Mouse (Mus musculus): ENCODE data around the gene Gja4. TPM values are rescaled to one million over a fixed set of nuclear protein-coding genes. Genes with fewer than 3 reads are reported as not detected.

Gene Gja4
- polyA plus RNA-seq, 1 experiment, result not detected

- Histone ChIP-seq H3K27ac (ENCODE audit: insufficient read depth, low read length) (no peak overlapping the region), H3K4me3 (ENCODE audit: insufficient read depth, low read length) (no peak overlapping the region), H3K4me1 (ENCODE audit: control insufficient read depth, insufficient read depth, low read length) (no peaks in the 10 kb centered on the region)
- TF ChIP-seq POLR2A (IDR thresholded peaks at IDR 0.05; ENCODE audit: low read depth, low read length), result no peak
- no peak for TF ChIP-seq CTCF (IDR thresholded peaks at IDR 0.05; ENCODE audit: borderline replicate concordance, insufficient read depth, low read length)
These were observed 27.5 kb upstream of the Gja4 start for GRCm38 (mm10) chr4:127341372-127341771.

GRCm38 (mm10) chr4:127337668-127338067 lies 23.8 kb upstream of the Gja4 start:
- Histone ChIP-seq H3K4me3 (ENCODE audit: insufficient read depth, low read length) (no peak overlapping the region), H3K4me1 (ENCODE audit: control insufficient read depth, insufficient read depth, low read length) (peaks cover 3% of the 10 kb centered on the region; the same call in 1 of the 2 replicates), H3K27ac (ENCODE audit: insufficient read depth, low read length) (no peak overlapping the region)
- TF ChIP-seq CTCF (IDR thresholded peaks at IDR 0.05; ENCODE audit: borderline replicate concordance, insufficient read depth, low read length) (no peak), POLR2A (IDR thresholded peaks at IDR 0.05; ENCODE audit: low read depth, low read length) (no peak)

GRCm38 (mm10) chr4:127334870-127335504 lies 21.1 kb upstream of the Gja4 start:
- TF ChIP-seq CTCF (IDR thresholded peaks at IDR 0.05; ENCODE audit: borderline replicate concordance, insufficient read depth, low read length) (no peak), POLR2A (IDR thresholded peaks at IDR 0.05; ENCODE audit: low read depth, low read length) (no peak)
- H3K27ac ChIP-seq (ENCODE audit: insufficient read depth, low read length), result peak overlapping the region; percentile 42; the same call in 1 of the 2 replicates
- no peak overlapping the region for H3K4me3 ChIP-seq (ENCODE audit: insufficient read depth, low read length)
- H3K4me1 ChIP-seq (ENCODE audit: control insufficient read depth, insufficient read depth, low read length), result peaks cover 6% of the 10 kb centered on the region; the same call in 1 of the 2 replicates

- TF ChIP-seq POLR2A (IDR thresholded peaks at IDR 0.05; ENCODE audit: low read depth, low read length) (no peak), CTCF (IDR thresholded peaks at IDR 0.05; ENCODE audit: borderline replicate concordance, insufficient read depth, low read length) (no peak)
- Histone ChIP-seq H3K4me1 (ENCODE audit: control insufficient read depth, insufficient read depth, low read length) (peaks cover 21% of the 10 kb centered on the region), H3K27ac (ENCODE audit: insufficient read depth, low read length) (no peak overlapping the region), H3K4me3 (ENCODE audit: insufficient read depth, low read length) (no peak overlapping the region)
These were observed 17.3 kb upstream of the Gja4 start for GRCm38 (mm10) chr4:127331171-127331570.

GRCm38 (mm10) chr4:127330181-127331100 lies 16.6 kb upstream of the Gja4 start, which contains the start of gene Gjb3:
Gjb3 (minus strand) TSS chr4:127330844.
- peak within 1 kb of the TSS; percentile 25 for H3K4me3 ChIP-seq (ENCODE audit: insufficient read depth, low read length)
- TF ChIP-seq POLR2A (IDR thresholded peaks at IDR 0.05; ENCODE audit: low read depth, low read length), result no peak
- TF ChIP-seq CTCF (IDR thresholded peaks at IDR 0.05; ENCODE audit: borderline replicate concordance, insufficient read depth, low read length), result no peak
- H3K27ac ChIP-seq (ENCODE audit: insufficient read depth, low read length), result peak within 1 kb of the TSS; percentile 22; the same call in 1 of the 2 replicates
- H3K4me1 ChIP-seq (ENCODE audit: control insufficient read depth, insufficient read depth, low read length), result peaks cover 21% of the 10 kb centered on the region

- Histone ChIP-seq H3K4me3 (ENCODE audit: insufficient read depth, low read length) (peak overlapping the region; percentile 25), H3K27ac (ENCODE audit: insufficient read depth, low read length) (peak overlapping the region; percentile 22; the same call in 1 of the 2 replicates), H3K4me1 (ENCODE audit: control insufficient read depth, insufficient read depth, low read length) (peaks cover 18% of the 10 kb centered on the region)
- TF ChIP-seq CTCF (IDR thresholded peaks at IDR 0.05; ENCODE audit: borderline replicate concordance, insufficient read depth, low read length), result no peak
- TF ChIP-seq POLR2A (IDR thresholded peaks at IDR 0.05; ENCODE audit: low read depth, low read length), result no peak
These were observed 15.9 kb upstream of the Gja4 start for GRCm38 (mm10) chr4:127329751-127330150.

GRCm38 (mm10) chr4:127329046-127329445 lies 15.2 kb upstream of the Gja4 start:
- Histone ChIP-seq H3K4me3 (ENCODE audit: insufficient read depth, low read length) (no peak overlapping the region), H3K27ac (ENCODE audit: insufficient read depth, low read length) (peak overlapping the region; percentile 22; the same call in 1 of the 2 replicates), H3K4me1 (ENCODE audit: control insufficient read depth, insufficient read depth, low read length) (peaks cover 18% of the 10 kb centered on the region)
- no peak for TF ChIP-seq POLR2A (IDR thresholded peaks at IDR 0.05; ENCODE audit: low read depth, low read length)
- no peak for TF ChIP-seq CTCF (IDR thresholded peaks at IDR 0.05; ENCODE audit: borderline replicate concordance, insufficient read depth, low read length)

- no peak overlapping the region for H3K4me3 ChIP-seq (ENCODE audit: insufficient read depth, low read length)
- peaks cover 18% of the 10 kb centered on the region for H3K4me1 ChIP-seq (ENCODE audit: control insufficient read depth, insufficient read depth, low read length)
- peak overlapping the region; percentile 66; the same call in 1 of the 2 replicates for H3K27ac ChIP-seq (ENCODE audit: insufficient read depth, low read length)
- TF ChIP-seq POLR2A (IDR thresholded peaks at IDR 0.05; ENCODE audit: low read depth, low read length) (no peak), CTCF (IDR thresholded peaks at IDR 0.05; ENCODE audit: borderline replicate concordance, insufficient read depth, low read length) (no peak)
These were observed 14.5 kb upstream of the Gja4 start for GRCm38 (mm10) chr4:127328378-127328777.

GRCm38 (mm10) chr4:127327749-127328148 lies 13.9 kb upstream of the Gja4 start:
- H3K4me1 ChIP-seq (ENCODE audit: control insufficient read depth, insufficient read depth, low read length), result peaks cover 18% of the 10 kb centered on the region
- peak overlapping the region; percentile 66 for H3K27ac ChIP-seq (ENCODE audit: insufficient read depth, low read length)
- no peak overlapping the region for H3K4me3 ChIP-seq (ENCODE audit: insufficient read depth, low read length)
- TF ChIP-seq POLR2A (IDR thresholded peaks at IDR 0.05; ENCODE audit: low read depth, low read length) (no peak), CTCF (IDR thresholded peaks at IDR 0.05; ENCODE audit: borderline replicate concordance, insufficient read depth, low read length) (no peak)

All from embryonic fibroblast, embryonic 13.5 days (primary cell).